Mouse (Mus musculus): ENCODE measurements at regions not wholly inside any gene's neighbourhood (a gene's known extent, or its start where the extent isn't known, plus 50 kb on each side); places are given as distances from the start of the nearest gene placed in this dataset.

DNA sequence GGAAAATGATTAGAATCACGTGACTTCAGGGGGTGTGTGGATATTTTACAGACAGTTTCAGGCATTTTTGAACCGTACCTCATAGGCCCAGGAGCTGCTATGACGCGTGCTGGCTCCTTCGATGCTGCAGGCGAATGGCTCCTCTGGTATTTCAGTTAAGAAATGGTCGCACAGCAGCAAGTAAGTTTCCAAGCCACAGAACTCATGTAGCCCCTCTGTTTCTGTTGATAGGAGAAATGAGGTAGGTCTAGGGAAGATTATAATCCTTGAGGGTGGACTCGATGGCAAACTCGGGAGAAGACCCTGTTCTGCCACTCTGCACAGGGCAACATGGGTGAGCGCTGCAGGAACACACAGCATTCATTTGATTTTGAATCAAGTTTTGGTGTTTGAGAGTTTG, 127.0 kb upstream of the Npvf start:
- no peak for TF ChIP-seq CTCF (IDR thresholded peaks at IDR 0.05; ENCODE audit: low read depth)
- no peak for TF ChIP-seq EP300 (IDR thresholded peaks at IDR 0.05; ENCODE audit: low read depth)

Measured in liver, embryonic 14.5 days (tissue).